Mouse (Mus musculus) kidney, adult 2 months (tissue): ENCODE measurements around the gene Gna15. TPM values are rescaled to one million over a fixed set of nuclear protein-coding genes. Genes with fewer than 3 reads are reported as not detected.
A peak's percentile ranks its signal among the peaks of the same experiment; 100 is the strongest.

Source experiments
- DNase-seq: peaks from one replicate; pipeline ENCODE4 v3.0.0; 2021
- H3K27ac ChIP-seq: fragments of 200-500 bp; 2 replicates; pipeline ENCODE4 v1.5.1; 2012; ENCODE audit warnings: low read depth, low read length, control low read depth, inconsistent platforms; ENCODE audit not compliant: insufficient read depth
- H3K27me3 ChIP-seq: fragments of 200-500 bp; replicated peaks from 2 replicates; pipeline ENCODE4 v1.6.1; 2012; ENCODE audit warnings: mild to moderate bottlenecking, moderate library complexity, low read length, inconsistent platforms; ENCODE audit not compliant: control insufficient read depth, insufficient read depth
- H3K36me3 ChIP-seq: fragments of 200-500 bp; 2 replicates; pipeline ENCODE4 v1.6.1; 2012; ENCODE audit warnings: mild to moderate bottlenecking, moderate library complexity, low read length, inconsistent platforms; ENCODE audit not compliant: control insufficient read depth, insufficient read depth
- H3K4me1 ChIP-seq: fragments of 200-500 bp; 2 replicates; pipeline ENCODE4 v1.6.1; 2011; ENCODE audit warnings: low read length; ENCODE audit not compliant: control insufficient read depth, insufficient read depth
- H3K4me3 ChIP-seq: fragments of 200-500 bp; 2 replicates; pipeline ENCODE4 v1.5.1; 2011; ENCODE audit warnings: mild to moderate bottlenecking, low read depth, low read length, control low read depth; ENCODE audit not compliant: insufficient read depth
- CTCF ChIP-seq: fragments of 200-500 bp; conservative IDR thresholded peaks from 2 replicates; pipeline ENCODE4 v1.5.1; 2011; ENCODE audit warnings: low read depth, mild to moderate bottlenecking, control low read depth, low read length, moderate library complexity, mixed read lengths; ENCODE audit not compliant: insufficient read depth, insufficient read length
- POLR2A ChIP-seq: fragments of 200-500 bp; IDR thresholded peaks from one replicate; pipeline ENCODE4 v1.6.1; 2011; ENCODE audit warnings: low read depth, low read length, control low read depth
- WGBS: fragments of 180-500 bp; shearing (Covaris S2); methylation state at CpG from one replicate; pipeline ENCODE4 v1.1.7; 2018; 5-methylcytosine and 5-hydroxymethylcytosine counted together
- polyA plus RNA-seq: library from polyadenylated mRNA; depleted of rRNA; stranded (reverse); fragments of >200 nt; gene quantifications from 2 replicates; pipeline ENCODE4 v1.2.3, GENCODE M21; 2012

The Gna15 gene
- polyA plus RNA-seq, 1 experiment = 2.1 TPM

DNA sequence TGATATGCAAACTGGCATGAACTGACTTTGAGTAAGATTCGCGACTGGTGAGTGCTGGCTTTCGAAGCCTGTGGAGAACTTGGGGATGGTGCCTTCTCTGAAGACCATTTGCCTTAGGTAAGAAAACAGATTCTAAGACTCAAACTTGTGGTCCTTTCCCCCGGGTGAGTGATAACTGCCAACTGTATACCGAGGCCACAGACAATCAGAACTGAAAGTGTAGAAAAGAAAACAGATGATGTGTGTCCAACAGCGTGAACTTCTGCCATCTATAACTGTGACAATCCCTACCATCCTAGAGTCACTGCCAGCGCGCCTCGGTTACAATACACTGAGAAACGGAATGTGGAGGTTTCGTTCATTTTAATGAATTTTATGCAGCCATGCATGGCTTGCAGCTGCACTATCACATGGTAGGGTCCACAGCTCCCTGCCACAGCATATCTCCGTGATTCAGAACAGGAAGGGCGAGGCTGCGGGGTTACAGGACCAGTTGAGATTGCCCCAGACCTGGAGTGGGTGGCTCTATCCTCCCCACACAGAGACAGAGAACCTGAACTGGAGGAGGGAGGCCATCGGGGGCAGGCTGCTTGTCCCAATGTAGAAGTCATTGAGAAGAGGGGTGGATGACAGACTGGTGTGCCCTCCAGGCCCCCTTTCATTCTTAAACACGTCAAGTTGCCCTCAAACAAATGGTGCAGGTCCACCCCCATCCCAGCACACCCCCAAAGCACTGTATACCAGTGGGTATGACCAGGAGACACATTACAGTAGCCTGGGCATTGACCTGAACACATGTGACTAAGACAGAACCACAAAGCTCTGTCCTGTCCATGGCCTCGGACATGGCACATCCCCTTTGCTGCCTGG, 26.4 kb downstream of the Gna15 start:
- no peak for DNase-seq
- no peak for TF ChIP-seq POLR2A
- TF ChIP-seq CTCF = no peak
- Histone ChIP-seq H3K27ac (no peak overlapping the region), H3K27me3 (no peaks in the 10 kb centered on the region), H3K4me3 (no peak overlapping the region), H3K36me3 (no peaks in the 10 kb centered on the region), H3K4me1 (peaks cover 8% of the 10 kb centered on the region; the same call in 1 of the 2 replicates)
- 73% methylated on average over 17 of the region's 17 CpGs for whole genome bisulfite sequencing

DNA sequence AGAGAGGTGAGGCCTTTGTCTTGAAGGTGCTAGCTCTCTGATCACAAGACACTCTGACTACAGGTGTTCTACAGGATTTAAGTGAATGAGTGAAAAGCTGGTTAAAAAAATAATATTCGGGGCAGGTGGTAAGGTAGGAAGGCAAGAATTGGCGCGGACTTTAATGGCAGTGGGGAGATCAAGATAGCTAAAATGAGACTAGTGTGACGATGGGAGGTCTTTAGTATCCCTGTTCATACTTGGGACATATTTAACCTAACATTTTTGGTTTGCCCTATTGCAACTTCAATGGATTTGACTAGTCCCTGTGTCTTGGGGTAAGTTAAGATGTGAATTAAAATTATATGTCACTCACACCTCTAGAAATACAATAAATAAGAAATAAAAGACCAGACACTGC, 27.1 kb downstream of the Gna15 start:
- WGBS = 16% methylated on average over 4 of the region's 4 CpGs
- no peak overlapping the region for H3K27ac ChIP-seq
- peaks cover 8% of the 10 kb centered on the region; the same call in 1 of the 2 replicates for H3K4me1 ChIP-seq
- no peaks in the 10 kb centered on the region for H3K27me3 ChIP-seq
- TF ChIP-seq CTCF (no peak), POLR2A (no peak)
- no peaks in the 10 kb centered on the region for H3K36me3 ChIP-seq
- no peak overlapping the region for H3K4me3 ChIP-seq
- DNase-seq = no peak

DNA sequence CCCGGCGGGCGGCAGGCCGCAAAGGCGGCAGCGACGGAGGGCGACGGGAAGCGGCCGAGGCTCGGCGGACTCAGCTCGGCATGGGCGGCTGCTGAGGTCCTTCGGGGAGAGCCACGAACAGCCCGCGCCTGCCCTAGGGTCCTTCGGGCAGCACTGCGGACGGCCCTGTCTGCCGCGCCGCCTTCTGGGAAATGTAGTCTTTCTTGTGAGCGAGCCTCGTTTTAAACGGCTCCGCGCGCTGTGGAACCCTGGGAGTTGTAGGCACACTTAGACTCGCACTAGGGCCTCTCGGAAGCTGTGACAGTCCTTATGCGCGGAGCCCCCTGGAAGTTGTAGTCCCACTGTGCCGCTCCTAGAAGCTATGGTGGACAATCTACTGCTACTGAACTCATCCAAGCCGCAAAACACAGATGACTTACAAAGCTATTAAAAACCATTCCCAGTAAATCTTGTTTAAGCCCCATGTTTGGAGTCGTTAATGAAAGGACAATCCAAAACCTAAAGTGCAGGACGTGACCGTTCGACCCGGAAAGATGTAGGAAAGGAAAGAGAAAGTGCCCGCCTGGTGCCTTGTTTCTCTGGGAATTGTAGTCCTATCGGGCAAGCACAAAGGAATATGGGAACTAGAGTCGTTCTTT, 27.6 kb downstream of the Gna15 start, which contains the start of gene Ncln:
Ncln (minus strand) TSS at position 129 of the 638 bp plus-strand sequence.
- Histone ChIP-seq H3K4me1 (peaks cover 8% of the 10 kb centered on the region; the same call in 1 of the 2 replicates), H3K36me3 (no peaks in the 10 kb centered on the region), H3K4me3 (peak within 1 kb of the TSS; percentile 82), H3K27me3 (no peaks in the 10 kb centered on the region), H3K27ac (peak within 1 kb of the TSS; percentile 97)
- peak; percentile 99 for DNase-seq
- WGBS = under 1% methylated on average over 45 of the region's 45 CpGs
- no peak for TF ChIP-seq CTCF
- TF ChIP-seq POLR2A = no peak

DNA sequence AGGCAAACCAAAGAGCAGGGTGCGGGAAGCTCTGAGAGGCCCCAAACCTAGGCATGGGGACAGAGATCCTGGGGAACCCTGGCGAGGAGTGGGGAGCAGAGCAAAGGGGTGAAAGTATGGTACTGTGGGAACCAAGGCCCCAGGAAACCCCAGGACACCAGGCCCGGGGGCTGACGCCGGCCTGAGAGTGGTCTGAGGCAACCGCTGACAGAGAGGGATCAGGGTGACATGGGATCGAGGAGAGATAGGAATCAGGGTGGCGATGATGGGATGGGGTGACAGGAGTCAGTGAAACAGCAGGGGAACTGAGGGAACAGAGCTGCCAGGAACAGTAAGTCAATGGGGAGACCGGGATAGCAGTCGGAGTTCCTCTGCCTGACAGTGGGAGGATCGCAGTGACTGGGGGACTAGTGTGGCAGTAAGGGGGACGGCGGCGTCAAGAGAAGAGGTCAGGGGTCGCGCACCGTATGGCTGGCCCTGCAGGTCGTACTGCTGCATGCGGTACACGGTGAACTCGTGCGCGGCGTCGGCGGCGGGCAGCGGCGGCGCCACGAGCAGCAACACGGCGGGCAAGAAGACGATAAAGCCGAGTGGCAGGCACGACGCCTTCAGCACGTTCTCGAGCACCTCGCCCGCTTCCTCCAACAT, 28.3 kb downstream of the Gna15 start:
- 2% methylated on average over 39 of the region's 41 CpGs for WGBS
- peak overlapping the region; percentile 82 for H3K4me3 ChIP-seq
- 0 out of 2 replicates have a peak overlapping the region, but pooled peaks have one; percentile 29 for H3K27ac ChIP-seq
- no peaks in the 10 kb centered on the region for H3K27me3 ChIP-seq
- peaks cover 8% of the 10 kb centered on the region; the same call in 1 of the 2 replicates for H3K4me1 ChIP-seq
- TF ChIP-seq CTCF = no peak
- no peak for TF ChIP-seq POLR2A
- DNase-seq = no peak
- no peaks in the 10 kb centered on the region for H3K36me3 ChIP-seq

DNA sequence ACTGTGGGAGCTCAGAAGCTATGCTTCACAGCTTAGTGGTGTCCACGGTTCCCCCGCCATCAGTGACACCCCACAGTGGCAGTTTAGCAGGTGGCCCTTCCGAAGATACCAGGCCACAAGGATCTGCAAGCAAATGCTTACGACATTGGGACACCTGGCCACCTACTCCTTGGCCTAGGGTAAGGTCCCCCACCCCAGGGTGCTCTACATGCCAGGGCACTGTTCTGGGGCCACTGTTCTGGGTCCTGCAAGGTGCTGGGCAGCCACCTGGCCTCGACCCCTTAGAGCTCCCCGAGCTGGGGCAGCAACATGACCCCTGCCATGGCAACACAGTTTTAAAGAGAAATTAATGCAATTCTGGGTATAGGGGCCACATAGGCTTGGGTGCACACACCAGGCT, 28.9 kb downstream of the Gna15 start:
- DNase-seq = no peak

DNA sequence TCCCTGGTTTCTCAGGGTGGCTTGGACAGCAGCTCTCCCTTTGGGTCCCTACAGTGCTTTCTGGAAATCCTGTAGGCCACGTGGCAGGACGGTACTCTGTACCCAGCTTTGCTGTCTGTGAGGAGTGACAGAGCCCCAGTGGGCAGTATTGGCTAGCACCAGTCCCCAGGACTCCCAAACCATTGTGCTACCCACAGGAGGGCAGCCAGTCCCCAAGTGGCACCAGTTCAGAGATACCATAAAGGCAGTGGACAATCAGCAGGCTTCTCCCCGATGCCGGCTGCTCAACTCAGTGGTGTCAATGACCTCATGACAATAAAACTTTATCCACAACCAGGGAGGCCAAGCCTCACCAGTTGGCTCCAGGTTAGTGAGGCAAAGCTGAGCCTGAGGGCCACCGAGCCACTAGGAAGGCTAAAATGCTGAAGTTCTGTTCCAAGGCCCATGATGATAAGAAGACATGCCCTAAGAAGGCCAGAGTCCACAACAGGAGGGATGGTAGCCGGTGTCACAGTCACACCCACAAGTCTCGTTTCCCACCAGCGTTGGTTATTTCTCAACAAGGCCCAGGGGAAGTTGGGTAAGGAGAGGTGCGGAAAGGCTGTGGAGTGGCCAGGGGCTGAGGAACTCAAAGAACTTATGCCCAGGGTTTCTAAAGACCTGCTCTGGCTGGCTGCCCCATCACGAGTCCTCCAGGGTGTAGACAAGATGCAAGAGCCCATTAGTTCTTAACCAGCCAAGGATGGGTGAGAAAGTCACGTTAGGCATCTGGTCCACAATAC, 29.6 kb downstream of the Gna15 start:
- WGBS = 73% methylated on average over 11 of the region's 11 CpGs
- Histone ChIP-seq H3K4me3 (no peak overlapping the region), H3K4me1 (peaks cover 8% of the 10 kb centered on the region; the same call in 1 of the 2 replicates), H3K27ac (no peak overlapping the region), H3K27me3 (no peaks in the 10 kb centered on the region), H3K36me3 (no peaks in the 10 kb centered on the region; the same call in 1 of the 2 replicates)
- no peak for TF ChIP-seq POLR2A
- TF ChIP-seq CTCF = no peak
- DNase-seq = no peak

More for the DNA sequence above, 28.9 kb downstream of the Gna15 start:
- TF ChIP-seq CTCF (no peak), POLR2A (no peak)
- no peak overlapping the region for H3K27ac ChIP-seq
- no peaks in the 10 kb centered on the region for H3K27me3 ChIP-seq
- H3K36me3 ChIP-seq = no peaks in the 10 kb centered on the region
- H3K4me3 ChIP-seq = peak overlapping the region; percentile 82
- peaks cover 8% of the 10 kb centered on the region; the same call in 1 of the 2 replicates for H3K4me1 ChIP-seq
- WGBS = 60% methylated on average over 6 of the region's 6 CpGs
